Mouse (Mus musculus): ENCODE measurements around the gene Kctd20.

Kctd20 gene

GRCm38 (mm10) chr17:28932274-28932673, 19.5 kb upstream of the Kctd20 start:
- DNase-seq, result no peak

- DNase-seq, result no peak
Measured at GRCm38 (mm10) chr17:28934120-28934916, 17.4 kb upstream of the Kctd20 start.

GRCm38 (mm10) chr17:28936133-28936532, 15.6 kb upstream of the Kctd20 start:
- DNase-seq, result no peak

GRCm38 (mm10) chr17:28936622-28937345, 15.0 kb upstream of the Kctd20 start:
- DNase-seq, result peak; percentile 85 to 87

- DNase-seq, result no peak
Measured at GRCm38 (mm10) chr17:28940776-28941555, 10.8 kb upstream of the Kctd20 start.

GRCm38 (mm10) chr17:28942101-28942500, 9.6 kb upstream of the Kctd20 start:
- DNase-seq, result no peak

GRCm38 (mm10) chr17:28943740-28944139, 8.0 kb upstream of the Kctd20 start, which contains the start of gene Pxt1:
TSS of gene Pxt1 (minus strand) at chr17:28943840.
- DNase-seq, result no peak

GRCm38 (mm10) chr17:28944481-28944880, 7.3 kb upstream of the Kctd20 start:
- DNase-seq, result peak; percentile 66 to 70

GRCm38 (mm10) chr17:28947011-28947939, 4.5 kb upstream of the Kctd20 start:
- DNase-seq, result no peak

- DNase-seq, result no peak
Measured at GRCm38 (mm10) chr17:28948661-28949060, 3.1 kb upstream of the Kctd20 start.

GRCm38 (mm10) chr17:28950751-28951150, 999 bp upstream of the Kctd20 start:
- no peak for DNase-seq

GRCm38 (mm10) chr17:28953251-28953650, 1.5 kb downstream of the Kctd20 start:
- no peak for DNase-seq

- no peak for DNase-seq
Measured at GRCm38 (mm10) chr17:28954416-28954815, 2.7 kb downstream of the Kctd20 start.

- DNase-seq, result no peak
Measured at GRCm38 (mm10) chr17:28960597-28960996, 8.8 kb downstream of the Kctd20 start.

- DNase-seq, result peak; percentile 66 to 72
Measured at GRCm38 (mm10) chr17:28961596-28961995, 9.8 kb downstream of the Kctd20 start.

GRCm38 (mm10) chr17:28967021-28967610, 15.4 kb downstream of the Kctd20 start:
- DNase-seq, result no peak

- no peak for DNase-seq
Measured at GRCm38 (mm10) chr17:28970122-28970521, 18.4 kb downstream of the Kctd20 start.

- DNase-seq, result peak; percentile 66 to 67
Measured at GRCm38 (mm10) chr17:28979091-28979490, 27.3 kb downstream of the Kctd20 start.

GRCm38 (mm10) chr17:28981081-28981480, 29.3 kb downstream of the Kctd20 start:
- DNase-seq, result no peak

- no peak for DNase-seq
Measured at GRCm38 (mm10) chr17:28982591-28982990, 30.8 kb downstream of the Kctd20 start.

- no peak for DNase-seq
Measured at GRCm38 (mm10) chr17:28984724-28985420, 33.1 kb downstream of the Kctd20 start.

Measured in kidney, adult 8-10 months (tissue).